Mouse (Mus musculus): ENCODE measurements around the gene Nlk. TPM values are rescaled to one million over a fixed set of nuclear protein-coding genes. Genes with fewer than 3 reads are reported as not detected.

Gene Nlk
- total and polyA plus RNA-seq, 3 experiments: 14.8 to 22.4 (median 20.4) TPM

- H3K4me1 ChIP-seq (ENCODE audit: control insufficient read depth in 1 of 2, insufficient read depth in 2 of 2): peaks cover 2 to 40% of the 10 kb centered on the region in 2 experiments; a peak in 2 of 4 replicates
- dilution Hi-C loops (cut with MboI; ENCODE audit: extremely low pct_ligation_motif_present, extremely low pct_unique_long_range_greater_than_20kb, low sequenced_read_pairs): no loop called here
- TF ChIP-seq MXI1 (IDR thresholded peaks at IDR 0.05; ENCODE audit: low read depth, low read length) (no peak), ZKSCAN1 (IDR thresholded peaks at IDR 0.05; ENCODE audit: borderline replicate concordance, low read depth, low read length) (no peak), UBTF (IDR thresholded peaks at IDR 0.05; ENCODE audit: low read depth, low read length) (no peak), ZMIZ1 (IDR thresholded peaks at IDR 0.05; ENCODE audit: low read depth, low read length) (no peak), JUND (conservative IDR thresholded peaks at IDR 0.05; ENCODE audit: low read depth, low read length) (no peak), TCF12 (IDR thresholded peaks at IDR 0.05; ENCODE audit: low read depth, low read length) (no peak), EP300 (IDR thresholded peaks at IDR 0.05; ENCODE audit: low read length) (no peak), USF1 (IDR thresholded peaks at IDR 0.05; ENCODE audit: low read depth, low read length) (no peak)
These were observed 53.4 kb downstream of the Nlk start for GRCm38 (mm10) chr11:78643746-78644145.

GRCm38 (mm10) chr11:78642151-78642550 is 55.0 kb downstream of the Nlk start:
- no peak overlapping the region for H3K4me2 ChIP-seq (ENCODE audit: insufficient read depth, low read depth, poor library complexity, severe bottlenecking)

More at GRCm38 (mm10) chr11:78643746-78644145, 53.4 kb downstream of the Nlk start:
- H3K79me2 ChIP-seq (replicated peaks; ENCODE audit: control insufficient read depth, extremely low read depth, insufficient read depth, poor library complexity, severe bottlenecking): no peaks in the 10 kb centered on the region; the same call in 1 of the 2 replicates
- no peak overlapping the region for H3K27ac ChIP-seq (ENCODE audit: insufficient read depth, low read depth)
- peaks cover 0 to 8% of the 10 kb centered on the region in 2 experiments for H3K36me3 ChIP-seq (replicated peaks in 1 of 2; ENCODE audit: control insufficient read depth in 1 of 2, insufficient read depth in 1 of 2, low read length in 1 of 2)
- H3K9ac ChIP-seq (ENCODE audit: insufficient read depth, low read depth): no peak overlapping the region
- no peak overlapping the region for H3K4me3 ChIP-seq (replicated peaks in 1 of 3; ENCODE audit: low read depth in 2 of 3, low read length in 2 of 3, poor library complexity in 1 of 3)
- H3K4me2 ChIP-seq (ENCODE audit: insufficient read depth, low read depth, poor library complexity, severe bottlenecking): no peak overlapping the region
- H3K27me3 ChIP-seq (replicated peaks): no peaks in the 10 kb centered on the region
- no peaks in the 10 kb centered on the region for H3K9me3 ChIP-seq (replicated peaks; ENCODE audit: low read length)
- DNase-seq (ENCODE audit: extremely low read depth): no peak
- in situ Hi-C loops (cut with MboI; ENCODE audit: low pct_ligation_motif_present, low pct_unique_long_range_greater_than_20kb, low sequenced_read_pairs): no loop called here

GRCm38 (mm10) chr11:78641088-78641487 is 56.1 kb downstream of the Nlk start:
- dilution Hi-C loops (cut with MboI; ENCODE audit: extremely low pct_ligation_motif_present, extremely low pct_unique_long_range_greater_than_20kb, low sequenced_read_pairs) (no loop called here), in situ Hi-C loops (cut with MboI; ENCODE audit: low pct_ligation_motif_present, low pct_unique_long_range_greater_than_20kb, low sequenced_read_pairs) (no loop called here)
- Histone ChIP-seq H3K4me1 (ENCODE audit: control insufficient read depth in 1 of 2, insufficient read depth in 2 of 2) (peaks cover 2 to 31% of the 10 kb centered on the region in 2 experiments; a peak in 2 of 4 replicates), H3K27me3 (replicated peaks) (no peaks in the 10 kb centered on the region), H3K4me2 (ENCODE audit: insufficient read depth, low read depth, poor library complexity, severe bottlenecking) (no peak overlapping the region), H3K9ac (ENCODE audit: insufficient read depth, low read depth) (no peak overlapping the region), H3K9me3 (replicated peaks; ENCODE audit: low read length) (peaks cover 7% of the 10 kb centered on the region), H3K27ac (ENCODE audit: insufficient read depth, low read depth) (no peak overlapping the region), H3K4me3 (replicated peaks in 1 of 3; ENCODE audit: low read depth in 2 of 3, low read length in 2 of 3, poor library complexity in 1 of 3) (no peak overlapping the region), H3K36me3 (replicated peaks in 1 of 2; ENCODE audit: control insufficient read depth in 1 of 2, insufficient read depth in 1 of 2, low read length in 1 of 2) (peaks cover 0 to 12% of the 10 kb centered on the region in 2 experiments), H3K79me2 (replicated peaks; ENCODE audit: control insufficient read depth, extremely low read depth, insufficient read depth, poor library complexity, severe bottlenecking) (no peaks in the 10 kb centered on the region)
- TF ChIP-seq MEF2A (IDR thresholded peaks at IDR 0.05; ENCODE audit: borderline replicate concordance, low read depth, low read length) (no peak), MAZ (IDR thresholded peaks at IDR 0.05; ENCODE audit: low read depth, low read length) (no peak), BHLHE40 (IDR thresholded peaks at IDR 0.05; ENCODE audit: low read depth, low read length) (no peak), CTCF (conservative IDR thresholded peaks at IDR 0.05 in 1 of 2, IDR thresholded peaks at IDR 0.05 in 1 of 2; ENCODE audit: low read depth in 2 of 2, low read length in 2 of 2) (no peak), NRF1 (IDR thresholded peaks at IDR 0.05; ENCODE audit: low read depth, low read length) (no peak), RAD21 (IDR thresholded peaks at IDR 0.05; ENCODE audit: low read depth, low read length) (no peak), MXI1 (IDR thresholded peaks at IDR 0.05; ENCODE audit: low read depth, low read length) (no peak), CHD1 (IDR thresholded peaks at IDR 0.05; ENCODE audit: low read depth, low read length) (no peak), ZNF384 (IDR thresholded peaks at IDR 0.05; ENCODE audit: low read depth, low read length) (no peak), JUN (IDR thresholded peaks at IDR 0.05; ENCODE audit: insufficient read depth, low read depth, low read length) (no peak), EP300 (IDR thresholded peaks at IDR 0.05; ENCODE audit: low read length) (no peak), SMC3 (IDR thresholded peaks at IDR 0.05; ENCODE audit: low read depth, low read length) (no peak), POLR2AphosphoS2 (IDR thresholded peaks at IDR 0.05; ENCODE audit: low read depth, low read length) (no peak), RCOR1 (conservative IDR thresholded peaks at IDR 0.05; ENCODE audit: low read depth, low read length) (no peak)
- no peak for DNase-seq (ENCODE audit: extremely low read depth)

More at GRCm38 (mm10) chr11:78642151-78642550, 55.0 kb downstream of the Nlk start:
- in situ Hi-C loops (cut with MboI; ENCODE audit: low pct_ligation_motif_present, low pct_unique_long_range_greater_than_20kb, low sequenced_read_pairs) (no loop called here), dilution Hi-C loops (cut with MboI; ENCODE audit: extremely low pct_ligation_motif_present, extremely low pct_unique_long_range_greater_than_20kb, low sequenced_read_pairs) (no loop called here)
- Histone ChIP-seq H3K79me2 (replicated peaks; ENCODE audit: control insufficient read depth, extremely low read depth, insufficient read depth, poor library complexity, severe bottlenecking) (no peaks in the 10 kb centered on the region), H3K36me3 (replicated peaks in 1 of 2; ENCODE audit: control insufficient read depth in 1 of 2, insufficient read depth in 1 of 2, low read length in 1 of 2) (peaks cover 0 to 7% of the 10 kb centered on the region in 2 experiments), H3K27ac (ENCODE audit: insufficient read depth, low read depth) (no peak overlapping the region), H3K9me3 (replicated peaks; ENCODE audit: low read length) (peaks cover 2% of the 10 kb centered on the region), H3K4me1 (ENCODE audit: control insufficient read depth in 1 of 2, insufficient read depth in 2 of 2) (peaks cover 2 to 31% of the 10 kb centered on the region in 2 experiments; a peak in 2 of 4 replicates), H3K27me3 (replicated peaks) (no peaks in the 10 kb centered on the region), H3K9ac (ENCODE audit: insufficient read depth, low read depth) (no peak overlapping the region), H3K4me3 (replicated peaks in 1 of 3; ENCODE audit: low read depth in 2 of 3, low read length in 2 of 3, poor library complexity in 1 of 3) (no peak overlapping the region)
- TF ChIP-seq BHLHE40 (IDR thresholded peaks at IDR 0.05; ENCODE audit: low read depth, low read length) (0 out of 2 replicates have a peak, but pooled peaks have one; percentile 49), CHD2 (IDR thresholded peaks at IDR 0.05; ENCODE audit: low read length) (no peak)
- DNase-seq (ENCODE audit: extremely low read depth): peak; percentile 21
